Mouse (Mus musculus) embryonic facial prominence, embryonic 12.5 days (tissue): ENCODE measurements around the gene Alpk1. TPM values are rescaled to one million over a fixed set of nuclear protein-coding genes. Genes with fewer than 3 reads are reported as not detected.
A peak's percentile ranks its signal among the peaks of the same experiment; 100 is the strongest.

ENCODE experiments used
- ATAC-seq: fragments of 200-750 bp; cut with Nextera tagmentation; 2 replicates; pipeline ENCODE4 v1.8.0; 2017; ENCODE audit not compliant: insufficient number of reproducible peaks, insufficient read depth, low FRiP score, low TSS enrichment
- H3K27ac ChIP-seq: fragments of 300-500 bp; sonication (generic); 2 replicates; pipeline ENCODE4 v1.5.1; 2016; ENCODE audit warnings: mild to moderate bottlenecking
- H3K27me3 ChIP-seq: fragments of 300-500 bp; sonication (generic); 2 replicates; pipeline ENCODE4 v1.6.1; 2016; ENCODE audit warnings: mild to moderate bottlenecking, moderate library complexity
- H3K36me3 ChIP-seq: fragments of 300-500 bp; sonication (generic); 2 replicates; pipeline ENCODE4 v1.6.1; 2016; ENCODE audit warnings: mild to moderate bottlenecking
- H3K4me1 ChIP-seq: fragments of 300-500 bp; sonication (generic); 2 replicates; pipeline ENCODE4 v1.6.1; 2016
- H3K4me2 ChIP-seq: fragments of 300-500 bp; sonication (generic); replicated peaks from 2 replicates; pipeline ENCODE4 v1.6.1; 2016; ENCODE audit warnings: mild to moderate bottlenecking, moderate library complexity
- H3K4me3 ChIP-seq: fragments of 300-500 bp; sonication (generic); 2 replicates; pipeline ENCODE4 v1.5.1; 2016; ENCODE audit warnings: mild to moderate bottlenecking
- H3K9ac ChIP-seq: fragments of 300-500 bp; sonication (generic); 2 replicates; pipeline ENCODE4 v1.6.1; 2016; ENCODE audit warnings: mild to moderate bottlenecking, moderate library complexity
- H3K9me3 ChIP-seq: fragments of 300-500 bp; sonication (generic); 2 replicates; pipeline ENCODE4 v1.6.1; 2016; ENCODE audit warnings: mild to moderate bottlenecking, moderate library complexity
- WGBS: fragments of 180-500 bp; shearing (Covaris S2); methylation state at CpG from one replicate; pipeline ENCODE4 v1.1.7; 2016; 5-methylcytosine and 5-hydroxymethylcytosine counted together
- polyA plus RNA-seq: library from polyadenylated mRNA; unstranded; fragments of >200 nt; fragmentation: Nextera tagmentation; extraction: Ambion mirVana; gene quantifications from 2 replicates; pipeline ENCODE4 v1.2.1, GENCODE M21; 2016

Gene Alpk1
- polyA plus RNA-seq, 1 experiment from 2014 or later, result 1.6 TPM

GRCm38 (mm10) chr3:127759212-127759611 lies 21.1 kb downstream of the Alpk1 start:
- H3K9ac ChIP-seq, result no peak overlapping the region
- no peaks in the 10 kb centered on the region for H3K9me3 ChIP-seq
- H3K4me1 ChIP-seq, result no peaks in the 10 kb centered on the region
- H3K4me3 ChIP-seq, result no peak overlapping the region
- no peaks in the 10 kb centered on the region for H3K36me3 ChIP-seq
- 15% methylated on average over 8 of the region's 8 CpGs for WGBS
- no peak overlapping the region for H3K27ac ChIP-seq
- H3K27me3 ChIP-seq, result peaks cover 26% of the 10 kb centered on the region; the same call in 1 of the 2 replicates
- no peak for ATAC-seq
- H3K4me2 ChIP-seq, result no peak overlapping the region

DNA sequence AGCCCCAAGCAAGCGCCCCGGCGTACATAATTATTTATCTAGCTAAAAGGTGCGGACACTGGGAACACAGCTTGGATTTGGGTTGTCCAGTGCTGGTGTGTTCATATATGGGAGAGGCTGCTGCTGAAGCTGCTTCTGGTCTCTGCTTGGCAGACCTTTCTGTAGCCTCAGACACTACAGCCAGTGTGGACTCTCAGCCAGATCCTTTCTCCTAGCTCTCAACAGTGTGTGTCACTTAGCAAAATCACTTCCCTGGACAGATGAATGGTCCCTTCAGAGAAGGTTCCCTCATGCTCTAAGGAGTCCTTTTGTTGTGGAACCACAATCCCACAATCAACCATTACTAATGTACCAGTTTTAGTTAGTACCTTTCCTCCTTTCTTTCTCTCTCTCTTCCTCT lies 21.5 kb downstream of the Alpk1 start:
- Histone ChIP-seq H3K27me3 (peaks cover 26% of the 10 kb centered on the region; the same call in 1 of the 2 replicates), H3K9me3 (no peaks in the 10 kb centered on the region), H3K9ac (no peak overlapping the region), H3K4me3 (no peak overlapping the region), H3K36me3 (no peaks in the 10 kb centered on the region), H3K27ac (no peak overlapping the region), H3K4me2 (no peak overlapping the region), H3K4me1 (no peaks in the 10 kb centered on the region)
- no peak for ATAC-seq
- 57% methylated on average over 4 of the region's 4 CpGs for WGBS

GRCm38 (mm10) chr3:127757886-127758301 lies 22.4 kb downstream of the Alpk1 start:
- Histone ChIP-seq H3K4me1 (no peaks in the 10 kb centered on the region), H3K4me2 (no peak overlapping the region), H3K27me3 (peaks cover 26% of the 10 kb centered on the region; the same call in 1 of the 2 replicates), H3K9me3 (no peaks in the 10 kb centered on the region), H3K36me3 (no peaks in the 10 kb centered on the region), H3K9ac (no peak overlapping the region), H3K27ac (no peak overlapping the region), H3K4me3 (no peak overlapping the region)
- ATAC-seq, result no peak

DNA sequence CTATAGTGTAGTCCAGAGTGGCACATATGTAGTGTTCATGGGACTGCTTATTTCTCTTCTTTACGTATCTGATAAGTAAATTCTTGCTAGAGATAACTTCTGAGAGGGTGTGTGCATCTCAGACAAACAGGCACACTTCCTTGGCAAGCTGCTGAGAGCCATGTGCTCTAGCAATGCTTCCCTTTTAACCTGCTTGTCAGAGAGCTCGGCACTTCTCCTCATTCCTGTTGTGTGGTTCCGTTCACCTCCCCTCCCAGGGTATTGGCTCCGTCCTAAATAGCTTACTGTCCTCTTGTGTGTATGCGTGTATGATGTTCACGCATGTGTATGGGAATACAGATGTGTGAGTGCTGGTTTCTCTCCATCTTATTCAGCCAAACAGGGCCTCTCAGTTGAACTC lies 23.9 kb downstream of the Alpk1 start:
- no peak overlapping the region for H3K27ac ChIP-seq
- no peak overlapping the region for H3K9ac ChIP-seq

DNA sequence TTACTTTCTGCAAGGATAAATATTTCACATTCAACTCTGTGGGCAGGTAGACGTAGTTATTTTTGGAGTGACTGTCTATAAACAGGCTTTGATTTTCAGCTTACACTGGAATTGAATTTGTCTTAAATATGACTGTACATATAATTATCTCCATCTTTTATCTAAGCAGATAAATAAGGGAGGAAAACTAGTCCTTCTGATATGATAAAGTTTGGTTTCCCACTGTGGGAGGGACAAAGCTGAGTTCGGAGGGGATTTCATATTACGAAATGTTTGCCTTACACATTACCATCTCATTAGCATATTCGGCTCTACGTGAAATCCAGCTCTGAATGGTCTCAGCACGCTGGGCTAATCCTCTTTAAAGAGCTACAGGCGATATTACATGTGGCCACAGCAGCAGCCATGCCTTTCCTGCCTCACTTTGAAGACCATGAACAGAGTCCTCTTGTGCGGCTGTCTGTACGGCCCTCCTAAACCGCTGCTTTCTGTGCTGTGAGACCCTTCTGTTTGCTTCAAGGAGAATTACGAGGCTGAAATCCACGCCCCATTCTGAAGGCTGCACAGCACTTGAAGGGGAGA lies 30.3 kb downstream of the Alpk1 start:
- peak overlapping the region; percentile 32; the same call in 1 of the 2 replicates for H3K4me2 ChIP-seq
- H3K9ac ChIP-seq, result no peak overlapping the region
- H3K4me1 ChIP-seq, result peaks cover 17% of the 10 kb centered on the region
- no peak overlapping the region for H3K4me3 ChIP-seq
- no peaks in the 10 kb centered on the region for H3K36me3 ChIP-seq
- WGBS, result 7% methylated on average over 12 of the region's 12 CpGs
- no peak overlapping the region for H3K27ac ChIP-seq
- no peaks in the 10 kb centered on the region for H3K9me3 ChIP-seq
- peaks cover 41% of the 10 kb centered on the region for H3K27me3 ChIP-seq
- ATAC-seq, result no peak

More for the DNA sequence above, 23.9 kb downstream of the Alpk1 start:
- H3K36me3 ChIP-seq, result no peaks in the 10 kb centered on the region
- H3K4me2 ChIP-seq, result no peak overlapping the region
- no peaks in the 10 kb centered on the region for H3K9me3 ChIP-seq
- ATAC-seq, result no peak
- H3K4me3 ChIP-seq, result no peak overlapping the region
- WGBS, result 89% methylated on average over 6 of the region's 6 CpGs
- peaks cover 24% of the 10 kb centered on the region; the same call in 1 of the 2 replicates for H3K27me3 ChIP-seq
- H3K4me1 ChIP-seq, result no peaks in the 10 kb centered on the region

DNA sequence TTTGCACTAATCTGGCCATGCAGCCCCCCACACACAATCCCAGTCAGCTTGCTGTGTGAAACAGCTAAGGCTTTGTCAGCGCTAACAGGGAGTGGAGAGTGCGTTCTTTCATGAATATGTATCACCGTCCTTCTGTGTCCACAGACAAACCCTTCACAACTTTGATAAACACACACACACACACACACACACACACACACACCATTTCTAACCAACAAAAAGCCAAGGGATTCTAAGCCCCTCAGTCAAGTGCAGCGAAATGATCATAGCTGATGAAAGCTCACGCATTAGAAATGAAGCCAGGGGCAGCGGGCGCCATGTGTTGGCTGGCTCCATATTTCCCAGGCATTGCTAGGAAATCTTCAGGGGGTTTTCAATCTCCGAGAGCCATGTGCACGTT lies 31.1 kb downstream of the Alpk1 start:
- H3K4me1 ChIP-seq, result peaks cover 17% of the 10 kb centered on the region
- no peak overlapping the region for H3K9ac ChIP-seq
- H3K27me3 ChIP-seq, result peaks cover 42% of the 10 kb centered on the region
- peak overlapping the region; percentile 38 for H3K4me2 ChIP-seq
- ATAC-seq, result no peak
- WGBS, result 16% methylated on average over 9 of the region's 9 CpGs
- H3K4me3 ChIP-seq, result peak overlapping the region; percentile 13; the same call in 1 of the 2 replicates
- no peak overlapping the region for H3K27ac ChIP-seq
- H3K9me3 ChIP-seq, result no peaks in the 10 kb centered on the region
- H3K36me3 ChIP-seq, result no peaks in the 10 kb centered on the region

DNA sequence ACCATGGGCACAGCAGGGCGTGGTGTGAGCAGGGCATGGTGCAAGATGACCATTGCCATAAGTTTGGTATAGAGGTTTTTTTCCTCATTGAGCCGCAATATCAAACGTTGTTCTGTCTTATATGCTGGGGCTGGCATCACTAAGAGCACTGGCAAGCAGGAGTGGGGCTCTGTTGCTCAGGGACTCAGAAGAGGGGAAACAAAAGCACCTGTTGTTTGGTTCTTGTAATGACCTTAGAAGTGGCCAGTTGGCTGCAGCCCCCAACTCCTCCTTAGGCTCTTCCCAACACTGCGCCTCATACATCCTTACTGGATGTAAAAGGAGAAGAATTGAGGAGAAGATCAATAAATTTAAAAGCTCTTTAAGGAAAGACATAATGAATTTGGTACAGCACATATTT lies 31.7 kb downstream of the Alpk1 start:
- 42% methylated on average over 4 of the region's 4 CpGs for WGBS
- Histone ChIP-seq H3K4me1 (peaks cover 17% of the 10 kb centered on the region), H3K4me3 (no peak overlapping the region), H3K36me3 (no peaks in the 10 kb centered on the region), H3K4me2 (no peak overlapping the region), H3K27me3 (peaks cover 44% of the 10 kb centered on the region), H3K9me3 (no peaks in the 10 kb centered on the region), H3K27ac (no peak overlapping the region), H3K9ac (no peak overlapping the region)
- ATAC-seq, result no peak

GRCm38 (mm10) chr3:127745911-127746640 lies 34.3 kb downstream of the Alpk1 start:
- no peak overlapping the region for H3K4me3 ChIP-seq

GRCm38 (mm10) chr3:127745504-127745903 lies 34.8 kb downstream of the Alpk1 start:
- no peaks in the 10 kb centered on the region for H3K36me3 ChIP-seq
- H3K27me3 ChIP-seq, result peaks cover 30% of the 10 kb centered on the region
- no peak overlapping the region for H3K27ac ChIP-seq
- no peak for ATAC-seq
- H3K4me3 ChIP-seq, result no peak overlapping the region
- 0 out of 2 replicates have a peak overlapping the region, but pooled peaks have one; percentile 5 for H3K4me2 ChIP-seq
- H3K9ac ChIP-seq, result no peak overlapping the region
- peaks cover 17% of the 10 kb centered on the region for H3K4me1 ChIP-seq
- WGBS, result 15% methylated on average over 6 of the region's 6 CpGs
- H3K9me3 ChIP-seq, result no peaks in the 10 kb centered on the region

More at GRCm38 (mm10) chr3:127745911-127746640, 34.3 kb downstream of the Alpk1 start:
- no peak overlapping the region for H3K9ac ChIP-seq
- peaks cover 17% of the 10 kb centered on the region for H3K4me1 ChIP-seq
- H3K27me3 ChIP-seq, result peaks cover 35% of the 10 kb centered on the region
- ATAC-seq, result no peak
- no peak overlapping the region for H3K27ac ChIP-seq
- no peaks in the 10 kb centered on the region for H3K9me3 ChIP-seq
- H3K4me2 ChIP-seq, result 0 out of 2 replicates have a peak overlapping the region, but pooled peaks have one; percentile 5
- no peaks in the 10 kb centered on the region for H3K36me3 ChIP-seq
- 8% methylated on average over 16 of the region's 16 CpGs for WGBS

DNA sequence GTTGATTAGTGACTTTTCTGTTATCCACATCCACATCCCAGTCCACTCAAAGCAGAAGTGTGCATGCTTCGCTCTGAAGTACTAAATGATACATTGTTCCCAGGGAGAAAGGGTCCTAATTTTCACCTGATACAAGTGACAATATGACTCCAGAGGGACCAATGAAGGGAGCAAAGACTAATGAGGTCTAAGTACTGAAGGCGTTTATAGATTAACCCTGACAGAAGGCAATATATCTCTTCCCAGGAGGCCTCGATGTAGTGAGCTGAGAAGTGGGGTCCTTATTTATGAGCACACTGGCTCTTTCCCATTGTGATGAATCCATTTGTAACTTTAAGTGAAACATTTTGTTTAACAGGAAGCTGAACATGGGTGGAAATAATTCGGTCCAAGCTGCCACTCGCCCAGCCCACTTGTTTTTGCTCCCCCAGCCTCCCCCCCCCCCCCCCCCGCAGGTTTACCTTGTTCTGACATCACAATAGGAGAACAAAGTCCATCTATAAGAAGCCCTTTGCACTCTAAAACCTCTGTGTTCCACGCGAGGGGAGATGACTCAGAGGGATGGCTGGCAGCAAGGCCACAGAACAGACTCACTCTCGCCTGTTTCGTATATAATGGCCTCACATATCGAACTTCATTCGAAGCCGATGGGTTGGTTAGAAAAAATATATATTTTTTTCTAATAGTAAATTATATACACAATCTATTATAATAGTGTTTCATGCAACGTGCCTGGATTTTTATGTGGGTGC lies 36.5 kb downstream of the Alpk1 start:
- H3K9me3 ChIP-seq, result no peaks in the 10 kb centered on the region
- H3K4me2 ChIP-seq, result no peak overlapping the region
- 75% methylated on average over 14 of the region's 14 CpGs for WGBS
- H3K4me1 ChIP-seq, result peaks cover 12% of the 10 kb centered on the region
- no peaks in the 10 kb centered on the region for H3K36me3 ChIP-seq
- no peak for ATAC-seq
- no peak overlapping the region for H3K4me3 ChIP-seq
- H3K27ac ChIP-seq, result no peak overlapping the region
- no peak overlapping the region for H3K9ac ChIP-seq
- H3K27me3 ChIP-seq, result peaks cover 22% of the 10 kb centered on the region

DNA sequence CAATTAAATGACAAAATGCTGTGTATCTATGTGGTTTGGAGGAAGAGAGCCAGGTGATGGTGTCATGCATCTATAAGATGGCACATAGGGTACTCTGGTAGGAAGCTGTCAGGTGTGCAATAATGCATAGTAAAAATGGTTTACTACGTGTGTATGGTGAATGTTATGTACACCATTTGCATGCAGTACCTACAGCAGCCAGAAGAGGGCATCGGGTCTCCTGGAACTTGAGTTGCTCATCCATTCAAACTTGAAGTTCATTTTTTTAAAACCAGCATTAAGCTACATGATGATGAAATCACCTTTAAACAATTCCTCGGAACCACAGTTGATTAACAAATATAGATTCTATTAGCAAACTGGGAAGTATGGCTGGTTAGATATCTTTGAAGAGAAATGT lies 38.9 kb downstream of the Alpk1 start:
- H3K4me2 ChIP-seq, result no peak overlapping the region
- no peak overlapping the region for H3K9ac ChIP-seq
- peaks cover 11% of the 10 kb centered on the region for H3K4me1 ChIP-seq
- H3K36me3 ChIP-seq, result no peaks in the 10 kb centered on the region
- H3K27me3 ChIP-seq, result peaks cover 8% of the 10 kb centered on the region
- 95% methylated on average over 3 of the region's 3 CpGs for WGBS
- ATAC-seq, result no peak
- H3K4me3 ChIP-seq, result no peak overlapping the region
- no peak overlapping the region for H3K27ac ChIP-seq
- no peaks in the 10 kb centered on the region for H3K9me3 ChIP-seq
